Mouse (Mus musculus) heart, embryonic 14.5 days (tissue): ENCODE results near the gene Rabgap1l. TPM values are rescaled to one million over a fixed set of nuclear protein-coding genes. Genes with fewer than 3 reads are reported as not detected.

Experiments used
- ATAC-seq: fragments of 200-750 bp; cut with Nextera tagmentation; 2 replicates; pipeline ENCODE4 v1.8.0; 2017; ENCODE audit warnings: low read depth, moderate TSS enrichment; ENCODE audit not compliant: insufficient number of reproducible peaks, insufficient read depth, low FRiP score
- H3K27ac ChIP-seq, 2 experiments: fragments of 200-500 bp in 1 of 2; fragments of 300-500 bp in 1 of 2; sonication (generic) in 1 of 2; replicated peaks in 1 of 2; 2 replicates each; pipeline ENCODE4 v1.5.1; 2012 to 2014; ENCODE audit warnings: low read depth in 2 of 2, low read length in 2 of 2, control low read depth in 1 of 2, mild to moderate bottlenecking in 1 of 2, mixed read lengths in 1 of 2; ENCODE audit not compliant: control insufficient read depth in 1 of 2, insufficient read depth in 1 of 2
- H3K27me3 ChIP-seq: fragments of 300-500 bp; sonication (generic); 2 replicates; pipeline ENCODE4 v1.6.1; 2014; ENCODE audit warnings: mild to moderate bottlenecking, low read length, control low read depth; ENCODE audit not compliant: control insufficient read depth, insufficient read depth
- H3K36me3 ChIP-seq: fragments of 300-500 bp; sonication (generic); 2 replicates; pipeline ENCODE4 v1.6.1; 2014; ENCODE audit warnings: mild to moderate bottlenecking, control low read depth, low read length, mixed read lengths; ENCODE audit not compliant: control insufficient read depth, insufficient read depth
- H3K4me1 ChIP-seq, 2 experiments: fragments of 200-500 bp in 1 of 2; fragments of 300-500 bp in 1 of 2; sonication (generic) in 1 of 2; 2 replicates each; pipeline ENCODE4 v1.6.1; 2012 to 2014; ENCODE audit warnings: low read length in 2 of 2, control low read depth in 1 of 2, mixed read lengths in 1 of 2; ENCODE audit not compliant: control insufficient read depth in 2 of 2, insufficient read depth in 2 of 2
- H3K4me2 ChIP-seq: fragments of 300-500 bp; sonication (generic); 2 replicates; pipeline ENCODE4 v1.6.1; 2014; ENCODE audit warnings: mild to moderate bottlenecking, low read length
- H3K4me3 ChIP-seq, 2 experiments: fragments of 200-500 bp in 1 of 2; fragments of 300-500 bp in 1 of 2; sonication (generic) in 1 of 2; 2 replicates each; pipeline ENCODE4 v1.5.1; 2012 to 2014; ENCODE audit warnings: low read length in 2 of 2, mild to moderate bottlenecking in 2 of 2, control low read depth in 1 of 2, low read depth in 1 of 2, moderate library complexity in 1 of 2; ENCODE audit not compliant: control insufficient read depth in 1 of 2, insufficient read depth in 1 of 2
- H3K9ac ChIP-seq: fragments of 300-500 bp; sonication (generic); 2 replicates; pipeline ENCODE4 v1.6.1; 2014; ENCODE audit warnings: mild to moderate bottlenecking, low read length
- H3K9me3 ChIP-seq: fragments of 300-500 bp; sonication (generic); 2 replicates; pipeline ENCODE4 v1.6.1; 2016; ENCODE audit warnings: low read length, control low read depth; ENCODE audit not compliant: control insufficient read depth
- WGBS: fragments of 180-500 bp; shearing (Covaris S2); extraction: QIAGEN DNeasy Blood & Tissue Kit; methylation state at CpG from one replicate; pipeline ENCODE4 v1.1.7; 2014; 5-methylcytosine and 5-hydroxymethylcytosine counted together
- polyA plus RNA-seq: library from polyadenylated mRNA; unstranded; fragments of >200 nt; fragmentation: Nextera tagmentation; extraction: Ambion mirVana; gene quantifications from 2 replicates; pipeline ENCODE4 v1.2.1, GENCODE M21; 2014

Gene Rabgap1l
- polyA plus RNA-seq, 1 experiment from 2014 or later: 95.6 TPM

DNA sequence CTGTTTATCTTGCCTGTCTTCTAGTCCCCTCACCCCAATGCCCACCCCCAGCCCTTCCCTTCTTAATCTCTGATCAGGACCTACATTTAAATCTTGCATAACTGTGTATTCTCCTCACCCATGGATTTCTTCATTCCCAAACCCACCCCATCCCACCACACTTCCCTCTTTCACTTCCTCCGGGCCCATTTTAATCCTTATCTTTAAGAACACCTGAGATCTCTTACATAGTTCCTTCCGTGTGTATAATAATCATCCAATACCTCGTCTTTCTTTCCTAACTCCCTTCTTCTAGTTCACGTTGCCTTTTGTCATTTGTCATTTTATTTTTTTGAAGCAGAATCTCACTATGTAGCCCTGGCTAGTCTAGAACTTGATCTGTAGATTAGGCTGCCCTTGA lies 453.6 kb downstream of the Rabgap1l start:
- Histone ChIP-seq H3K9me3 (no peaks in the 10 kb centered on the region), H3K4me2 (no peak overlapping the region), H3K9ac (no peak overlapping the region), H3K27me3 (no peaks in the 10 kb centered on the region), H3K4me1 (no peaks in the 10 kb centered on the region), H3K4me3 (no peak overlapping the region), H3K27ac (no peak overlapping the region), H3K36me3 (no peaks in the 10 kb centered on the region)
- 68% methylated on average over 4 of the region's 4 CpGs for WGBS
- no peak for ATAC-seq

DNA sequence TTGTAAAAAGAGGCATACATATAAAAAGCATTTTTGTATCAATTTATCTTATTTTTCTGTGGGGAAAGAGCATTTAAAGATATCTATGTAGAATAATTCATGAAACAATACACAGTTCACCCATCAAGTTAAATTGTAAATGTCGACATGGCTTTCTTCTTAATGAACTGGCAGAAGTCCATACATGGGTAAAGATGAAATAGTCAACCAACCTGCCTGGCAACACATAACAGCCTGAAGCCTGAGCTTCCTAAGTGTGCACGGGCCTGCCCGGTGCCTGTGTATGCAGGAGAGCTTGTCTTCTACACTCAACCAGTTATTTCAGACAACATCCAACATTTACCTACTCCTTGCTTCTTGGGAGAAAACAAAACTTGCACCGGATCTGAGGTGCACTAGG lies 458.2 kb downstream of the Rabgap1l start:
- Histone ChIP-seq H3K36me3 (no peaks in the 10 kb centered on the region), H3K27me3 (no peaks in the 10 kb centered on the region), H3K9ac (no peak overlapping the region), H3K4me2 (no peak overlapping the region), H3K4me1 (no peaks in the 10 kb centered on the region), H3K9me3 (no peaks in the 10 kb centered on the region), H3K4me3 (no peak overlapping the region), H3K27ac (no peak overlapping the region)
- ATAC-seq: no peak
- WGBS: 86% methylated on average over 4 of the region's 4 CpGs

DNA sequence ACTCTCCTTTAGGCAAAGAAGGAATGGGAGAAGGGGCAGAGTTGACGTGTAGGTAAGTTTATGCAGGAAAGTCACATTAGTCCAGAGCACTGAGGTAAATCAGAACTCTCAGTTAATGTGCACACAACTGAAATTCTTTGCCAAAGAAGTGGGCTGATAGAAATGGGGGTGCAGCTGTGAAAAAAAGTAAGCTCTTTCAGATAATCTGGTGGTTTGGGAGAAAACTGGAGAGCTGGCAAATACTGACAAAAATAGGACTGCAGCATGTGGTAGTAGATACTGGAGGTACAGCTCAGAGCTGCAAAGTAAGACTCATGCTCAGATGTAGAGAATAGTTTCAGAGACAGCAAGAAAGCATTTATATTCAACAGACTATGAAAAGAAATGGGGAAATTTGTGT lies 462.2 kb downstream of the Rabgap1l start:
- H3K4me3 ChIP-seq: no peak overlapping the region
- no peak for ATAC-seq
- no peak overlapping the region for H3K4me2 ChIP-seq
- no peaks in the 10 kb centered on the region for H3K27me3 ChIP-seq
- H3K9ac ChIP-seq: no peak overlapping the region
- H3K4me1 ChIP-seq: peaks cover 0 to 2% of the 10 kb centered on the region in 2 experiments; a peak in 1 of 4 replicates
- H3K9me3 ChIP-seq: no peaks in the 10 kb centered on the region
- no peak overlapping the region for H3K27ac ChIP-seq
- H3K36me3 ChIP-seq: no peaks in the 10 kb centered on the region
- WGBS: 58% methylated on average over 1 of the region's 1 CpGs

DNA sequence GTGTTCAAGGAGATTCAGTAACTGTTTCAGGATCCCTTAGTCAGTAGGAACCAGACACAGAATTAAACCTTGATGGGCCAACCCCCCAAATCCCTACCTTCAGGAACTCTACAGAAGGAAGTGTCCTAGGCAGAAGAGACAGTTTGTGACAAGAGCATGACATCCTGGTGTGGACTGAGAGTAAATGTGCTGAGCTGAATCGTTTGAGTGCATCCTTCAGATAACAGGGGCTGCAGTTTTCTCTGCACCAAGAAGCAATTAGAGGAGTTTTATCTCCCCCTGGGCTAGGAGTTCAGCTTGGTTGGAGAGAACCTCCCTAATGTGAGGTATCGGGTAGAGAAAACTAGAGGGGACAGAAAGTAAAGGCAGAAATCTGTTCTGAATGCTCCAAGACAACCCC lies 462.8 kb downstream of the Rabgap1l start:
- H3K4me3 ChIP-seq: no peak overlapping the region
- ATAC-seq: no peak
- WGBS: 30% methylated on average over 2 of the region's 2 CpGs
- H3K27ac ChIP-seq: no peak overlapping the region
- H3K4me1 ChIP-seq: peaks cover 4 to 6% of the 10 kb centered on the region in 2 experiments; a peak in 3 of 4 replicates
- no peaks in the 10 kb centered on the region for H3K27me3 ChIP-seq
- no peak overlapping the region for H3K4me2 ChIP-seq
- H3K9ac ChIP-seq: no peak overlapping the region
- no peaks in the 10 kb centered on the region for H3K36me3 ChIP-seq
- H3K9me3 ChIP-seq: no peaks in the 10 kb centered on the region

DNA sequence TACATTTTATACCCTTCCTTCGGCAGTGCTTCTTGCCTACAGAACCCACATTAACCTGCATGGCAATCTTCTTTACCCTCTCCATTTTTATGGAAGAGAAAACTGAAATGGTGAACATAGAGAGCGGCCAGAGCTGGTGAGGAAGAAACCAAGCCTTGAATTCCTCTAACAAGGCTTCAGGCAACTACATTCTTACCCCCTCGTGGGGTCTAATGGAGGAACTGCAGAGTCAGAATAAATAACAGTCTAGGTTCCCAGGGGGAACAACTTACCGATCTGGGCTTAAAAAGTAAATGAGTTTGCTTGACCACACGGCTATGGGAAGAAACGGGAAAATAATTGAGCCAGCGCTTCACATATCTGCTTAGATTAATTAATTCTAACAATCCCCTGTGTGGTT lies 463.2 kb downstream of the Rabgap1l start:
- H3K36me3 ChIP-seq: no peaks in the 10 kb centered on the region
- H3K9me3 ChIP-seq: no peaks in the 10 kb centered on the region
- H3K4me1 ChIP-seq: peaks cover 4 to 6% of the 10 kb centered on the region in 2 experiments; a peak in 3 of 4 replicates
- H3K4me2 ChIP-seq: no peak overlapping the region
- H3K9ac ChIP-seq: no peak overlapping the region
- 64% methylated on average over 7 of the region's 7 CpGs for WGBS
- no peak overlapping the region for H3K4me3 ChIP-seq
- no peak for ATAC-seq
- no peak overlapping the region for H3K27ac ChIP-seq
- H3K27me3 ChIP-seq: no peaks in the 10 kb centered on the region

DNA sequence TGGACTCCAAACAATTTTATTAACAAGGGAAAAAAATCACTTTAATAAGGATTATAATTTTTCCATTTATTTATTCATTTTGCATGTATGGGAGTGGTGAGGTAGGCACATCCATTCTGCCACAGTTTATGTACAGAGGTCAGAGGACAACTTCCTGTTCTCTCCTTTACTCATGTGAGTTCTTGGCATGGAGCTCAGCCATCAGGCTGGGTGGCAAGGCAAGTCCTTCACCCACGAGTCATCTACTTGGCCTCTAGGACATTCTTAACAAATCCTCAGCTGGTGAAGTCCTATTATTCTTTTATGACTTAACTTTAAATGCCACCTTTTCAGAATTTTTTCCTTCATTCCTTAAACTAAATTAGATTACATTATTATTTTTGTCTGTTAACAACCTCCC lies 465.5 kb downstream of the Rabgap1l start:
- H3K4me2 ChIP-seq: no peak overlapping the region
- H3K36me3 ChIP-seq: no peaks in the 10 kb centered on the region
- H3K9me3 ChIP-seq: no peaks in the 10 kb centered on the region
- H3K27ac ChIP-seq: no peak overlapping the region
- H3K4me3 ChIP-seq: no peak overlapping the region
- no peaks in the 10 kb centered on the region for H3K27me3 ChIP-seq
- WGBS: 64% methylated on average over 1 of the region's 1 CpGs
- no peak overlapping the region for H3K9ac ChIP-seq
- H3K4me1 ChIP-seq: peaks cover 4 to 6% of the 10 kb centered on the region in 2 experiments; a peak in 3 of 4 replicates
- ATAC-seq: no peak

DNA sequence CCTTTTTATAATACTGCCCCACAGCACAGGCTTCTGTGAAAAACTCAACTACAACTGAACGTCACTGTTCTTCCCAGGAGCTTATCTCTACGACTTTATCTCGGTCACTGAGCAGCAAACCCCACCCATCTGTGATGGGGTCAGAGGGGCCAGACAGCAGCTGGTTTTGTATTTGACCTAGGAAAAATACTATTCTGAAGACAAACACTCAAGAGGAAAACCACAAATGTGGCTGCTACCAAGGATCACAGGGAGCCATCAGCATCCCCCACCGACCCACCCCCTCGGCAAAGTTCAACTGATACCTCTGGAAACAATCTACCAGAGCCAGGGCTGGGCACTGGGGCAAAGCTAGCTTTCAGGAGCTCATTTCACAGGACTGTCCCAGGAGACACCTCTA lies 467.5 kb downstream of the Rabgap1l start:
- no peak overlapping the region for H3K27ac ChIP-seq
- ATAC-seq: no peak
- H3K27me3 ChIP-seq: no peaks in the 10 kb centered on the region
- no peaks in the 10 kb centered on the region for H3K36me3 ChIP-seq
- 18% methylated on average over 5 of the region's 5 CpGs for WGBS
- H3K9ac ChIP-seq: no peak overlapping the region
- H3K4me3 ChIP-seq: no peak overlapping the region
- H3K9me3 ChIP-seq: no peaks in the 10 kb centered on the region
- H3K4me2 ChIP-seq: no peak overlapping the region
- H3K4me1 ChIP-seq: peaks cover 4 to 6% of the 10 kb centered on the region in 2 experiments; a peak in 3 of 4 replicates

DNA sequence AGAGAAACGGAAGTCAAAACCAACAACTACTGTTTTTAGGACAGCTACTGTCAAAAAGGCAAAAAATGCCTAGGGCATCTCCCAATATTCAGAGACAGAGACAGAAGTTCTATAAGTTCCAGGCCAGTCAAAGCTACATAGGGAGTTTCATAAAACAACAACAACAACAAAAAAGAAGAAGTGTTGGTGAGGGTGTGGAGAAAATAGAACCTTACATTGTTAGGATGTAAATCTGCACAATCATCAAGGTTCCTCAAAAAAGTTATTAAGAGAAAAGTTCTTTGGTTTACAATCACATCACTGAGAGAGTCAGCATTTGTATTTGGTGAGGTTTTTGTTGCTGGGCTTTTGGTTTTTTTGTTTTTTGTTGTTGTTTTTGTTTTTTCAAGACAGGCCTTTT lies 472.3 kb downstream of the Rabgap1l start:
- peaks cover 3% of the 10 kb centered on the region in 2 experiments; a peak in 3 of 4 replicates for H3K4me1 ChIP-seq
- no peak overlapping the region for H3K4me3 ChIP-seq
- no peaks in the 10 kb centered on the region for H3K27me3 ChIP-seq
- no peaks in the 10 kb centered on the region for H3K9me3 ChIP-seq
- ATAC-seq: no peak
- H3K36me3 ChIP-seq: no peaks in the 10 kb centered on the region
- H3K27ac ChIP-seq: no peak overlapping the region
- WGBS: 78% methylated on average over 1 of the region's 1 CpGs
- no peak overlapping the region for H3K9ac ChIP-seq
- H3K4me2 ChIP-seq: no peak overlapping the region
